Mouse (Mus musculus): ENCODE data around the gene Qsox2. TPM values are rescaled to one million over a fixed set of nuclear protein-coding genes. Genes with fewer than 3 reads are reported as not detected.

Gene Qsox2
- polyA plus RNA-seq (2015; fragmentation: Illumina TruSeq; extraction: RNeasy Lipid Tissue Mini Kit (QIAGEN cat#74804); ENCODE audit: insufficient read depth, low read depth, low replicate concordance): 15.2 TPM

GRCm38 (mm10) chr2:26237290-26237782 is at the start of gene Qsox2:
Gene Qsox2, minus strand, starts transcription at chr2:26237525.

GRCm38 (mm10) chr2:26208126-26208789 is 29.1 kb downstream of the Qsox2 start, which contains the start of gene Lhx3:
Gene Lhx3, minus strand, starts transcription at chr2:26208289.

Other genes starting within 250 kb of the Qsox2 start
- 19.7 TPM for gene Ubac1, start 215.8 kb downstream of the Qsox2 start, polyA plus RNA-seq (2015; fragmentation: Illumina TruSeq; extraction: RNeasy Lipid Tissue Mini Kit (QIAGEN cat#74804); ENCODE audit: insufficient read depth, low read depth, low replicate concordance)
- gene Nacc2, start 114.3 kb downstream of the Qsox2 start, polyA plus RNA-seq (2015; fragmentation: Illumina TruSeq; extraction: RNeasy Lipid Tissue Mini Kit (QIAGEN cat#74804); ENCODE audit: insufficient read depth, low read depth, low replicate concordance): 5.5 TPM
- gene Lhx3, start 29.2 kb downstream of the Qsox2 start, polyA plus RNA-seq (2015; fragmentation: Illumina TruSeq; extraction: RNeasy Lipid Tissue Mini Kit (QIAGEN cat#74804); ENCODE audit: insufficient read depth, low read depth, low replicate concordance): 0.55 TPM
- gene Ccdc187, start 57.0 kb upstream of the Qsox2 start, polyA plus RNA-seq (2015; fragmentation: Illumina TruSeq; extraction: RNeasy Lipid Tissue Mini Kit (QIAGEN cat#74804); ENCODE audit: insufficient read depth, low read depth, low replicate concordance): 0.30 TPM
- 23.9 TPM for gene Gpsm1, start 78.0 kb upstream of the Qsox2 start, polyA plus RNA-seq (2015; fragmentation: Illumina TruSeq; extraction: RNeasy Lipid Tissue Mini Kit (QIAGEN cat#74804); ENCODE audit: insufficient read depth, low read depth, low replicate concordance)
- 4.9 TPM for gene Dnlz, start 114.6 kb upstream of the Qsox2 start, polyA plus RNA-seq (2015; fragmentation: Illumina TruSeq; extraction: RNeasy Lipid Tissue Mini Kit (QIAGEN cat#74804); ENCODE audit: insufficient read depth, low read depth, low replicate concordance)
- gene Card9, start 123.4 kb upstream of the Qsox2 start, polyA plus RNA-seq (2015; fragmentation: Illumina TruSeq; extraction: RNeasy Lipid Tissue Mini Kit (QIAGEN cat#74804); ENCODE audit: insufficient read depth, low read depth, low replicate concordance): 1.7 TPM
- gene Snapc4, start 143.1 kb upstream of the Qsox2 start, polyA plus RNA-seq (2015; fragmentation: Illumina TruSeq; extraction: RNeasy Lipid Tissue Mini Kit (QIAGEN cat#74804); ENCODE audit: insufficient read depth, low read depth, low replicate concordance): 22.5 TPM
- gene Entr1, start 151.8 kb upstream of the Qsox2 start, polyA plus RNA-seq (2015; fragmentation: Illumina TruSeq; extraction: RNeasy Lipid Tissue Mini Kit (QIAGEN cat#74804); ENCODE audit: insufficient read depth, low read depth, low replicate concordance): 38.2 TPM
- 14.2 TPM for gene Pmpca, start 151.8 kb upstream of the Qsox2 start, polyA plus RNA-seq (2015; fragmentation: Illumina TruSeq; extraction: RNeasy Lipid Tissue Mini Kit (QIAGEN cat#74804); ENCODE audit: insufficient read depth, low read depth, low replicate concordance)
- 4.4 TPM for gene Inpp5e, start 171.7 kb upstream of the Qsox2 start, polyA plus RNA-seq (2015; fragmentation: Illumina TruSeq; extraction: RNeasy Lipid Tissue Mini Kit (QIAGEN cat#74804); ENCODE audit: insufficient read depth, low read depth, low replicate concordance)
- gene Sec16a, start 207.7 kb upstream of the Qsox2 start, polyA plus RNA-seq (2015; fragmentation: Illumina TruSeq; extraction: RNeasy Lipid Tissue Mini Kit (QIAGEN cat#74804); ENCODE audit: insufficient read depth, low read depth, low replicate concordance): 18.6 TPM